Mouse (Mus musculus) stomach, postnatal 0 days (tissue): ENCODE measurements around the gene Gm5127.

ENCODE experiments used
- CTCF ChIP-seq: IDR thresholded peaks from 2 replicates; pipeline ENCODE4 v1.5.1; 2016; ENCODE audit warnings: antibody characterized with exemption, low read depth, mild to moderate bottlenecking, moderate library complexity
- EP300 ChIP-seq: optimal IDR thresholded peaks from 2 replicates; pipeline ENCODE3; 2016; ENCODE audit warnings: antibody characterized with exemption

- no peak for TF ChIP-seq EP300
- peak; percentile 41 for TF ChIP-seq CTCF
Observed at GRCm38 (mm10) chrX:106580410-106580809, 2.6 kb upstream of the Gm5127 start.
